Mouse (Mus musculus): ENCODE data around the gene Zfyve28. TPM values are rescaled to one million over a fixed set of nuclear protein-coding genes. Genes with fewer than 3 reads are reported as not detected.

Zfyve28 gene
- total RNA-seq, 2 experiments from 2014 or later, result 38.2 to 40.0 TPM

- DNase-seq (ENCODE audit: low spot score in 2 of 2), result no peak
- intact Hi-C loops (cut with DNase I), result no loop called here
These were observed 22.2 kb downstream of the Zfyve28 start for GRCm38 (mm10) chr5:34266065-34266464.

GRCm38 (mm10) chr5:34259172-34259816 is 29.0 kb downstream of the Zfyve28 start:
- DNase-seq (ENCODE audit: low spot score in 2 of 2), result no peak
- intact Hi-C loops (cut with DNase I), result no loop called here

GRCm38 (mm10) chr5:34255189-34255588 is 33.1 kb downstream of the Zfyve28 start:
- intact Hi-C loops (cut with DNase I), result no loop called here
- DNase-seq (ENCODE audit: low spot score in 2 of 2), result no peak

- no peak for DNase-seq (ENCODE audit: low spot score in 2 of 2)
- intact Hi-C loops (cut with DNase I), result no loop called here
These were observed 33.9 kb downstream of the Zfyve28 start for GRCm38 (mm10) chr5:34254309-34254708.

GRCm38 (mm10) chr5:34252967-34253519 is 35.2 kb downstream of the Zfyve28 start:
- intact Hi-C loops (cut with DNase I), result no loop called here
- DNase-seq (ENCODE audit: low spot score in 2 of 2), result no peak

- DNase-seq (ENCODE audit: low spot score in 2 of 2), result peak in 1 of 2 experiments; percentile 50
- intact Hi-C loops (cut with DNase I), result no loop called here
These were observed 35.8 kb downstream of the Zfyve28 start for GRCm38 (mm10) chr5:34252307-34252966.

- intact Hi-C loops (cut with DNase I), result no loop called here
- DNase-seq (ENCODE audit: low spot score in 2 of 2), result no peak
These were observed 36.5 kb downstream of the Zfyve28 start for GRCm38 (mm10) chr5:34251794-34252193.

- DNase-seq (ENCODE audit: low spot score in 2 of 2), result no peak
- intact Hi-C loops (cut with DNase I), result no loop called here
These were observed 38.2 kb downstream of the Zfyve28 start for GRCm38 (mm10) chr5:34250090-34250489.

GRCm38 (mm10) chr5:34249132-34249531 is 39.1 kb downstream of the Zfyve28 start:
- no peak for DNase-seq (ENCODE audit: low spot score in 2 of 2)
- intact Hi-C loops (cut with DNase I), result no loop called here

GRCm38 (mm10) chr5:34246443-34246842 is 41.8 kb downstream of the Zfyve28 start:
- DNase-seq (ENCODE audit: low spot score in 2 of 2), result no peak
- intact Hi-C loops (cut with DNase I), result no loop called here

GRCm38 (mm10) chr5:34243062-34243461 is 45.2 kb downstream of the Zfyve28 start:
- intact Hi-C loops (cut with DNase I), result loop anchor here (5.0 kb wide), 1 partner anchor 34 kb away; no protein-coding TSS in a partner anchor
- no peak for DNase-seq (ENCODE audit: low spot score in 2 of 2)

GRCm38 (mm10) chr5:34242224-34242963 is 45.9 kb downstream of the Zfyve28 start:
- intact Hi-C loops (cut with DNase I), result loop anchor here (5.0 kb wide), 1 partner anchor 35 kb away; no protein-coding TSS in a partner anchor
- peak; percentile 82 to 91 for DNase-seq (ENCODE audit: low spot score in 2 of 2)

GRCm38 (mm10) chr5:34238444-34238843 is 49.8 kb downstream of the Zfyve28 start:
- intact Hi-C loops (cut with DNase I), result no loop called here

GRCm38 (mm10) chr5:34235898-34236420 is 52.3 kb downstream of the Zfyve28 start:
- intact Hi-C loops (cut with DNase I), result no loop called here
- DNase-seq (ENCODE audit: low spot score in 2 of 2), result no peak

More at GRCm38 (mm10) chr5:34238444-34238843, 49.8 kb downstream of the Zfyve28 start:
- peak in 1 of 2 experiments; percentile 51 for DNase-seq (ENCODE audit: low spot score in 2 of 2)

- DNase-seq (ENCODE audit: low spot score in 2 of 2), result no peak
- intact Hi-C loops (cut with DNase I), result no loop called here
These were observed 53.2 kb downstream of the Zfyve28 start for GRCm38 (mm10) chr5:34235056-34235455.

- DNase-seq (ENCODE audit: low spot score in 2 of 2), result no peak
- intact Hi-C loops (cut with DNase I), result no loop called here
These were observed 55.1 kb downstream of the Zfyve28 start for GRCm38 (mm10) chr5:34233221-34233515.

- no peak for DNase-seq (ENCODE audit: low spot score in 2 of 2)
- intact Hi-C loops (cut with DNase I), result no loop called here
These were observed 55.6 kb downstream of the Zfyve28 start for GRCm38 (mm10) chr5:34232481-34233220.

- DNase-seq (ENCODE audit: low spot score in 2 of 2), result no peak
- intact Hi-C loops (cut with DNase I), result no loop called here
These were observed 56.3 kb downstream of the Zfyve28 start for GRCm38 (mm10) chr5:34231901-34232300.
